Mouse (Mus musculus) liver, embryonic 12.5 days (tissue): Measurements from ENCODE around the gene Vamp2. TPM values are rescaled to one million over a fixed set of nuclear protein-coding genes. Genes with fewer than 3 reads are reported as not detected.
"Not testable (repeated sequence)": the region's sequence is repeated elsewhere in the genome, so short reads cannot be mapped to it uniquely, and the experiment has no call there.

ENCODE experiments used
- ATAC-seq: fragments of 200-750 bp; cut with Nextera tagmentation; 2 replicates; pipeline ENCODE4 v1.8.0; 2017; ENCODE audit warnings: moderate number of reproducible peaks, mild to moderate bottlenecking, moderate library complexity
- H3K27ac ChIP-seq: fragments of 300-500 bp; sonication (generic); 2 replicates; pipeline ENCODE4 v1.5.1; 2016; ENCODE audit warnings: mild to moderate bottlenecking
- H3K27me3 ChIP-seq: fragments of 300-500 bp; sonication (generic); replicated peaks from 2 replicates; pipeline ENCODE4 v1.6.1; 2016; ENCODE audit warnings: mild to moderate bottlenecking, moderate library complexity
- H3K36me3 ChIP-seq: fragments of 300-500 bp; sonication (generic); 2 replicates; pipeline ENCODE4 v1.6.1; 2016; ENCODE audit warnings: mild to moderate bottlenecking, moderate library complexity
- H3K4me1 ChIP-seq: fragments of 300-500 bp; sonication (generic); 2 replicates; pipeline ENCODE4 v1.6.1; 2016
- H3K4me2 ChIP-seq: fragments of 300-500 bp; sonication (generic); 2 replicates; pipeline ENCODE4 v1.6.1; 2016; ENCODE audit warnings: mild to moderate bottlenecking, moderate library complexity
- H3K4me3 ChIP-seq: fragments of 300-500 bp; sonication (generic); 2 replicates; pipeline ENCODE4 v1.5.1; 2016; ENCODE audit warnings: mild to moderate bottlenecking, moderate library complexity
- H3K9ac ChIP-seq: fragments of 300-500 bp; sonication (generic); 2 replicates; pipeline ENCODE4 v1.6.1; 2016; ENCODE audit warnings: mild to moderate bottlenecking, moderate library complexity
- H3K9me3 ChIP-seq: fragments of 300-500 bp; sonication (generic); replicated peaks from 2 replicates; pipeline ENCODE4 v1.6.1; 2016; ENCODE audit warnings: mild to moderate bottlenecking, moderate library complexity
- WGBS: fragments of 180-500 bp; shearing (Covaris S2); methylation state at CpG from one replicate; pipeline ENCODE4 v1.1.7; 2016; ENCODE audit not compliant: insufficient replicate concordance; 5-methylcytosine and 5-hydroxymethylcytosine counted together
- polyA plus RNA-seq: library from polyadenylated mRNA; unstranded; fragments of >200 nt; fragmentation: Nextera tagmentation; extraction: Ambion mirVana; gene quantifications from 2 replicates; pipeline ENCODE4 v1.2.1, GENCODE M21; 2016

The Vamp2 gene
- polyA plus RNA-seq, 1 experiment from 2014 or later, result 26.3 TPM

DNA sequence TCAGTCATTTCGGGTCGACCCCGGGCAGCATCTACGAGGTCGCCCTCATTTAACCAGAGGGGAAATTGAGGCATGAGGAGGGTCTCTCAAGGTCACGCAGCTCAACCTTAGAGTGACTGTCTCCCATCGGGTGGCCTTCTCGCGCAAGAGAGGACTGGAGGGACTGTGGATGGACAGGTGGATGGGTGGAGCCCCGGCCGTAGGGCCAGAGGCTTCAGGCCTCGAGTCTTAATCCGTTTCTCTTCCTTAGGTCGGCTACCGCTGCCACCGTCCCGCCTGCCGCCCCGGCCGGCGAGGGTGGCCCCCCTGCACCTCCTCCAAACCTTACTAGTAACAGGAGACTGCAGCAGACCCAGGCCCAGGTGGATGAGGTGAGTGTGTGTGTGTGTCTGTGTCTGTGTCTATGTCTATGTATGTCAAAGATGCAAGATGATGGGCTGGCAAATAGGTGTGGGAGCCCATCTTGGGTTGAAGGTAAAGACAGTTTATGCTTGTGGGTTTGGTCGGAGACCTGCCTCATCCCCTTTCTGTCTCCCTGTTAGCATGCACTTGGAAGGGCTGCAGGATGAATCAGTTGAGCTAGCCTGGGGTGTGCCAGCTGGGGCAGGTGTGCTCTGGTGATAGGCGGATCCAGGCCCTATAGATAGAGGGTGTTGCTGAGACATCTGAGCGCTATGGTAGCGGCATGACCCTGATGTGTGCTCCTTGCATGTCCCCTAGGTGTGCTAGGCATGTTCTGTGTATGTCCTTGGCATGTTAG, 746 bp downstream of the Vamp2 start:
- Histone ChIP-seq H3K9ac (peak overlapping the region; percentile 100), H3K9me3 (no peaks in the 10 kb centered on the region), H3K27me3 (no peaks in the 10 kb centered on the region), H3K27ac (peak overlapping the region; percentile 96), H3K4me2 (peak overlapping the region; percentile 98), H3K4me3 (peak overlapping the region; percentile 100), H3K36me3 (peaks cover 30% of the 10 kb centered on the region), H3K4me1 (peaks cover 61% of the 10 kb centered on the region)
- ATAC-seq, result peak; percentile 87
- 6% methylated on average over 25 of the region's 25 CpGs for WGBS

DNA sequence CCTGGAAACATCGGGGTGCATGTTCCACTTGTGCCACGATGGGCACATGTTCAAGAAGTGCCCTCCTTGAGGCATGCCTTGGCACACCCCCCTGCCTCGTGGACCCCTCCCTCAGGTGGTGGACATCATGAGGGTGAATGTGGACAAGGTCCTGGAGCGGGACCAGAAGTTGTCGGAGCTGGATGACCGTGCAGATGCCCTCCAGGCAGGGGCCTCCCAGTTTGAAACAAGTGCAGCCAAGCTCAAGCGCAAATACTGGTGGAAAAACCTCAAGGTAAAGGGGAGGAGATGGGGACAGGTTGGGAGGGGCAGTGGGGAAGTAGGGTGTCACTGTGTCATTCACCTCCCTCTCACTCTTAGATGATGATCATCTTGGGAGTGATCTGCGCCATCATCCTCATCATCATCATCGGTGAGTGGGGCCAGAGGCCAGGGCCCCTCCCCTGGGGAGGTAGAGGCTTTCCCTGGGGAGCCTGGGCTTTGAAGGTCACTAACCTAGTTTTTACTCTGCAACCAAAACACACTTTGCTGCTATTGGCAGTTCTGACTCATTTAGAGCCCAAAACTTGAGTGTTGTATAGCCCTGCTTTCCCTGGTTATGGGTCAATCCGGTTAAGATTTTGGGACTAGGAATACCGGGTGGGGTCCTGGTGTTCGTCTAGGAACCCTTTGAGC, 1.5 kb downstream of the Vamp2 start:
- 88% methylated on average over 12 of the region's 12 CpGs for WGBS
- H3K9ac ChIP-seq, result peak overlapping the region; percentile 100
- no peak for ATAC-seq
- no peaks in the 10 kb centered on the region for H3K9me3 ChIP-seq
- peaks cover 30% of the 10 kb centered on the region for H3K36me3 ChIP-seq
- peaks cover 67% of the 10 kb centered on the region for H3K4me1 ChIP-seq
- H3K4me3 ChIP-seq, result peak overlapping the region; percentile 100
- peak overlapping the region; percentile 98 for H3K4me2 ChIP-seq
- H3K27ac ChIP-seq, result peak overlapping the region; percentile 96
- H3K27me3 ChIP-seq, result no peaks in the 10 kb centered on the region

DNA sequence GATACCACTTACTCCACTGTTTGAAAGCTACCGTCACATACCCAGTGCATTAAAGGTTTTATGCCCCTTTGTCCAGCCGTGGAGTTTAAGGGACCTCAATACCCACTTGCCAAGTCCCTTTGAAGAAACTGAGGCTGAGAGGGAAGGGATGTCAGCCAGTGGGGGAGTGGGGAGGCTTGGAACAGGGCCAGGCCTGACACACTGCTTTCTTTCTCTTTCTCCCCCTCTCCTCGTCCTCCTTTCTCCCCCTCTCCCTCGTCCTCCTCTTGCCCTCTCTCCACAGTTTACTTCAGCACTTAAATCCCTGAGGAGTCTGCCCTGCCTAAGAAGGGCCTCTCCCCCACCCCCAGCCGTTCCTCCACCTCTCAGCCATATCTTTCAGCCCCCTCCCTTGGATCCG, 2.1 kb downstream of the Vamp2 start:
- Histone ChIP-seq H3K4me3 (no peak overlapping the region), H3K4me1 (peaks cover 71% of the 10 kb centered on the region), H3K27ac (peak overlapping the region; percentile 96), H3K9me3 (no peaks in the 10 kb centered on the region), H3K4me2 (peak overlapping the region; percentile 98), H3K9ac (peak overlapping the region; percentile 100), H3K36me3 (peaks cover 30% of the 10 kb centered on the region), H3K27me3 (no peaks in the 10 kb centered on the region)
- no peak for ATAC-seq
- 64% methylated on average over 5 of the region's 6 CpGs for WGBS

DNA sequence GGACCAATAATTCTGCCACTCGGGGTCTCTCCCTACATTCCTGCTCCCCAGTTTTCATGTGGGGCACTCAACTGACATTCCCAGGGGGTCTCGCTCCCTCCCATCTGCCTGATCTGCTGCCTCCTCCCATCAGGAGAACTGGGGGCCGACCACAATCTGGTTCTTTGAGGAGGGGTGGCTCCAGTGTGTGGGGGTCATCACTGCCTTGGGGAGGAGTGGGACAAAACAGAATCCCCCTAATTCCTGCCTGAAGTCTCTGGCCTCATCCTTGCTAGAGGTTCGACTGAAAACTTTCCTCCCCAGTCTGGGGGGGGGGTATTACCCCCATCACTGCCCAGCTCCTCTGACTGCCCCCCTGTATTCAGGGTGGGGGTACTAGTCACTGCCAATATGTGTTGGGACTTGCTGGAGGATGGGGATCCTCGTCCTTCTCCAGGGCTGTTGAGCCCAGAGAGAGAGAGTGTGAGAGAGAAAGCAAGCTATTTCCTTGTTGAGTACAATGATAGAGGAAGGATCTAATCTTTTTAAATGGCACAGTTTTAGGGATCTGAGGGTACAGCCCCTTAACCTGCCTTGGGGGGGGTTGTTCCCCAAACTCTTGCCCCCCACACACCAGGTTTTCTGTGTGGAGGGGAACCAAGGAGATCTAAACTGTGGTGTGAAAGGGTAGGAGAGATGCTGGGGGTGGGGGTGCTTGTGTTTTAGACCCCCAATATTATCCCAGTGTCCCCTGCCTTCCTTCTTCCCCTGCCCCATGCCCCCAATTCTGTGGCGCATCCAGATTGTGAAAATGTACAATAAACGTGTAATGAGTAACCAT, 3.5 kb downstream of the Vamp2 start:
- no peak overlapping the region for H3K9ac ChIP-seq
- no peak overlapping the region for H3K27ac ChIP-seq
- ATAC-seq, result no peak
- no peak overlapping the region for H3K4me3 ChIP-seq
- peaks cover 83% of the 10 kb centered on the region for H3K4me1 ChIP-seq
- H3K9me3 ChIP-seq, result no peaks in the 10 kb centered on the region
- WGBS, result 57% methylated on average over 7 of the region's 7 CpGs
- H3K4me2 ChIP-seq, result no peak overlapping the region
- H3K36me3 ChIP-seq, result peaks cover 30% of the 10 kb centered on the region
- no peaks in the 10 kb centered on the region for H3K27me3 ChIP-seq

DNA sequence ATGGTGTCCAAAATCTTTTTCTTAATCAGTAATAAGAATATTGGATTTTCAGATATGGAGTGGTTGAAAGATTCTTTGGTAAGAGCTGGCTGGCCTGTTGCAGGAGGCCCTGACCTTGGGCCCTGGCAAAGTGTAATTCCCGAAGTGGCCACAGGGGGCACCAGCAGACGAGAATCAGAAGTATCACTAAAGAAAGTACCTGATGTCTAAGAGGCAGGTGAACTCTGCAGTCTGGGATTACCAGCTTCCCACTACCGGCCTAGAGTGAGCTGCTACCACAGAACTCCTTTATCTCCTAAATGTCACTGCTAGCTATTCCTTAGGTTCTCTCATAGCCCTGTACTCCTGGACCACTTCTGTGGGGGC, 4.1 kb downstream of the Vamp2 start:
- peaks cover 30% of the 10 kb centered on the region for H3K36me3 ChIP-seq
- H3K9ac ChIP-seq, result no peak overlapping the region
- H3K27me3 ChIP-seq, result no peaks in the 10 kb centered on the region
- H3K9me3 ChIP-seq, result no peaks in the 10 kb centered on the region
- H3K4me3 ChIP-seq, result no peak overlapping the region
- 0% methylated on average over 3 of the region's 3 CpGs for WGBS
- no peak overlapping the region for H3K27ac ChIP-seq
- H3K4me1 ChIP-seq, result peaks cover 83% of the 10 kb centered on the region
- no peak overlapping the region for H3K4me2 ChIP-seq
- no peak for ATAC-seq

DNA sequence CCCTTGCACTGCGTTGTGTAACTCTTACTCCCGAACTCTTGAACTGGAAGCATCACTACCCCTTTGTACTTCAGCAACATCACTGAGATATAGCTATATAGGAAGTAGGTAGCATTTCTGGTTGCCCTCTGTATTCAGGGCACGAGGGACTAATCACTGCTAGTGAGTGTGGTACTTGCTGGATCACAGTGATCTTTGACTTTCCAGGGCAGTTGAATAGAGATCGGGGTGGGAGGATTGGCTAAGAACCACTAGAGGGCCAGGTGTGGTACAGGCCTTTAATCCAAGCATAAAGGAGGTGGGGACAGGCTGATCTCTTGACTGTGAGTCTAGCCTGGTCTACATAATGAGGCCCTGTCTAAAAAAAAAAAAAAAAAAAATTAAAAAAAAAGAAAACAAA, 4.6 kb downstream of the Vamp2 start:
- WGBS, result 81% methylated on average over 4 of the region's 4 CpGs
- no peak for ATAC-seq
- H3K4me2 ChIP-seq, result no peak overlapping the region
- H3K4me1 ChIP-seq, result peaks cover 83% of the 10 kb centered on the region
- H3K36me3 ChIP-seq, result peaks cover 30% of the 10 kb centered on the region
- no peaks in the 10 kb centered on the region for H3K27me3 ChIP-seq
- H3K4me3 ChIP-seq, result no peak overlapping the region
- no peak overlapping the region for H3K9ac ChIP-seq
- no peak overlapping the region for H3K27ac ChIP-seq
- no peaks in the 10 kb centered on the region for H3K9me3 ChIP-seq

DNA sequence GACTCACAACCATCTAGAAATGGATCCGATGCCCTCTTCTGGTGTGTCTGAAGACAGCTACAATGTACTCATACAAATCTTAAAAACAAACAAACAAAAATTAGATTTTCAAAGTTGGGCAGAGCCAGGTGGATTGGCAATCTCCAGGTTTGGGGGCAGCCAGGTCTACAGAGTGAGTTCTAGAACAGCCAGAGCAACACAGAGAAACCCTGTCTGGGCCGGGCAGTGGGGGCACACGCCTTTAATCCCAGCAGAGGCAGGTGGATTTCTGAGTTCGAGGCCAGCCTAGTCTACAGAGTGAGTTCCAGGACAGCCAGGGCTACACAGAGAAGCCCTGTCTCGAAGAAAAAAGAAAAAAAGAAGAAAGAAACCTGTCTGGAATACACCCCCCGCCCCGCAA, 5.6 kb downstream of the Vamp2 start:
- Histone ChIP-seq H3K4me2 (0 out of 2 replicates have a peak overlapping the region, but pooled peaks have one; percentile 89), H3K27ac (peak overlapping the region; percentile 81; the same call in 1 of the 2 replicates), H3K4me1 (peaks cover 87% of the 10 kb centered on the region), H3K36me3 (peaks cover 30% of the 10 kb centered on the region)
- H3K9ac ChIP-seq, H3K9me3 ChIP-seq, H3K4me3 ChIP-seq, ATAC-seq, H3K27me3 ChIP-seq: not testable (repeated sequence)
- WGBS, result 81% methylated on average over 7 of the region's 7 CpGs

DNA sequence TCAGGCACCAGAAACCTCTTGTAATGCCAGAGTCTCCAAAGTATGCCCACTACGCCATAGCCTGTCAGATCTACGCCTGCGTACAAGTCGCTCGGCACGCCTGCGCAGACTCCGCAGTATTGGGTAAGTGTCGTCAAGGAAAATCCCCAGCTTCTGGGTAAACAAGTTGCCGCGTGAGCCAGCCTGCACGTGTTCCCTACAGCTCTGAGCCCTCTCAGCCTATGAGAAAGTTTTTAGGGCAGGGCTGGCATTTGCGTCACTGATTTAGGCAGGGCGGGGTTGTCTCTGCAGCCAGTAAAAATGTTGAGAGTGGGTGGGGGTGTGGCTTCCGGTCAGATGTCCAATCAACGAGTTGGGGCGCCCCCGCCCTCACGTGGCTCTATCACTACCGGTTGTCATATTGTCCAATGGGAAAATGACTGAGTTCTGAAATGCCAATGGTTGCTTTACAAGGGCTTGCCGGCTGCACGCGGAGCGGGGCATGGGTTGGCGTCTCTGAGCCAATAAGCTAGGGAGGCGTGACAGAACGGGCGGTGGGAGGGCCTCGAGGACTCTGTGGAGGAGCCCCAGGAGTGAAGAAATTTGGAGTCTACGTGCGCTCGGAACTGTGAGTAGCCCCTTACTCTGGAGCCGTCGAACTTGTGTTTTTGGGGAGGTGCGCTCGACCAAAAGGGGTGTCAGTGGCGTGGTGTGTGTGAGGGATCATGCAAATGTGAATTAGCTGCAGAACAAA, 6.6 kb downstream of the Vamp2 start, which contains the start of gene Per1:
TSS of gene Per1 (plus strand) at position 521 of the 733 bp plus-strand sequence.
- peaks cover 87% of the 10 kb centered on the region for H3K4me1 ChIP-seq
- H3K36me3 ChIP-seq, result peaks cover 26% of the 10 kb centered on the region
- no peaks in the 10 kb centered on the region for H3K27me3 ChIP-seq
- peak within 1 kb of the TSS; percentile 64 for H3K4me3 ChIP-seq
- WGBS, result under 1% methylated on average over 37 of the region's 37 CpGs
- ATAC-seq, result peak; percentile 89
- H3K9me3 ChIP-seq, result no peaks in the 10 kb centered on the region
- H3K9ac ChIP-seq, result peak within 1 kb of the TSS; percentile 73
- H3K27ac ChIP-seq, result peak within 1 kb of the TSS; percentile 91
- H3K4me2 ChIP-seq, result peak within 1 kb of the TSS; percentile 89

DNA sequence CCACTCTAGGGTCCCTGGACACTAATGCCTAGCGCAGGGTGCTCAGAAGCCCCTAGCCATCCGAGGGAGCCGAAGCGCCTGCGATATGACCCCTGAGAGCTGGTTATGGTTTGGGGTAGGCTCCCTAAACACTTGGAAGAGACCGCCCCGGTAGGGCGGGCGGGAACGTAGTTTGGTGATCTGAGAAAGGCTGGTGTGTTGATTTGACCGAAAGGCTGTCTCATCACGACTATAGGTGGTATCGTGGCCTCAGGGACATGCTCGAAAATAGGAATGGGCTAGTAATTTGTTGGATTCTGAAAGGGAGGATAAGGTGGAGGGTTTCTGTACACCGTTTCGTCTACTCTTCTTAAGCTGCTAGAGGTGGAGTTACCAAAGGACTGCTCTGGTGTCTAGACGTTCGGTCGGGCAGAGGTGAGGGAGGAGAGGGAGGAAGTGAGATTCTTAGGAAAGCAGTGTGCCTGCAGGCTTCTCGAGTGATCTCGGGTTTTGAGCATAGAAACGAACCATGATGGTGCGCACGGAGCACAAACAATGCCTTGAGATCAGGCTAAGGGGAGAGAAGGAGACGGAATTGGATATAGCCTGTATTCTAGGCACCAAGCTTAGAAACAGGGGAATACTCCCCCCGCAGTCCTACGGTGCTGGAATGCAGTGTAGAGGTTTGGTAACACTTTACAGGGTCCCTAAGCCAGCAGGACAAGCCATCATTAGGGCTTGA, 7.4 kb downstream of the Vamp2 start:
- no peak for ATAC-seq
- H3K4me3 ChIP-seq, result peak overlapping the region; percentile 64
- WGBS, result 3% methylated on average over 27 of the region's 27 CpGs
- H3K27me3 ChIP-seq, result no peaks in the 10 kb centered on the region
- no peaks in the 10 kb centered on the region for H3K9me3 ChIP-seq
- H3K4me2 ChIP-seq, result peak overlapping the region; percentile 89
- H3K4me1 ChIP-seq, result peaks cover 87% of the 10 kb centered on the region
- peaks cover 20% of the 10 kb centered on the region for H3K36me3 ChIP-seq
- peak overlapping the region; percentile 73 for H3K9ac ChIP-seq
- peak overlapping the region; percentile 91 for H3K27ac ChIP-seq

DNA sequence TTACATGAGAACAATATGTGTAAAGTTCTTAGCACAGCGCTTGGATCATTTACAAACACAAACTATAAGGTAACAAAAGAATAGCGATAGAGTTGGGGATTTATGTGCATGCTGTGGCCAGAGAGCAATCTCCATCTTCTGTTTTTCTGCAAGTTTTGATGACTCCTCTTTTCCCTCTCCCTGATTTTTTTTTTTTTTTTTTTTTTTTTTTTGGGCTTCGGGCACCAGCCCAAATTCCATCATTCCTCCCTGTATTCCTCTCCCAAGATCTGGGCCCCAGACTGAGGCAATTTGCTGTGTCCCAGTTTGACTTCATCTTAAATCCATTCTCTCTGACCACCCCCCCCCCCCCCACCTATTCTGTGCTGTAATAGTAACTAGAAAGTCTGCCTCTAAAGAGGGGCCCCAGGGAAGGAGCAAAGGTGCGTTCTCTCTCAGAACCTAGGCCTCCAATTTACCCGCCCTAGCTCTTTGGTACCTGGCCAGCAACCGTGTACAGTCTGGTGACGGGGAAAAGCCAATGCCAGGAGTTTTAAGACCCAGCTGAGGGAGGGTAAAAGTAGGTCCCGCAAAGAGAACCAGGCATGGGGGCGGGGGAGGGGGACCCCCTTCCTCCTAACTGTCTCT, 8.2 kb downstream of the Vamp2 start:
- Histone ChIP-seq H3K9me3 (no peaks in the 10 kb centered on the region), H3K9ac (peak overlapping the region; percentile 73), H3K36me3 (peaks cover 20% of the 10 kb centered on the region), H3K4me1 (peaks cover 84% of the 10 kb centered on the region), H3K27ac (peak overlapping the region; percentile 91), H3K27me3 (no peaks in the 10 kb centered on the region), H3K4me3 (peak overlapping the region; percentile 64), H3K4me2 (peak overlapping the region; percentile 89)
- ATAC-seq, result no peak
- 23% methylated on average over 9 of the region's 9 CpGs for WGBS
